Mouse (Mus musculus) lung, embryonic 15.5 days (tissue): Measurements from ENCODE around the gene D430042O09Rik. TPM values are rescaled to one million over a fixed set of nuclear protein-coding genes. Genes with fewer than 3 reads are reported as not detected.
A peak's percentile ranks its signal among the peaks of the same experiment; 100 is the strongest.

ENCODE experiments used
- ATAC-seq: fragments of 200-750 bp; cut with Nextera tagmentation; 2 replicates; pipeline ENCODE4 v1.8.0; 2017; ENCODE audit warnings: moderate number of reproducible peaks, borderline replicate concordance; ENCODE audit not compliant: low FRiP score, low TSS enrichment; ENCODE audit errors: extremely low read depth
- H3K27ac ChIP-seq: fragments of 300-500 bp; sonication (generic); 2 replicates; pipeline ENCODE4 v1.5.1; 2015; ENCODE audit warnings: moderate library complexity, mild to moderate bottlenecking, inconsistent platforms
- H3K27me3 ChIP-seq: fragments of 300-500 bp; sonication (generic); 2 replicates; pipeline ENCODE4 v1.6.1; 2015; ENCODE audit warnings: inconsistent platforms
- H3K36me3 ChIP-seq: fragments of 300-500 bp; sonication (generic); 2 replicates; pipeline ENCODE4 v1.6.1; 2015; ENCODE audit warnings: inconsistent platforms
- H3K4me1 ChIP-seq: fragments of 300-500 bp; sonication (generic); 2 replicates; pipeline ENCODE4 v1.6.1; 2015; ENCODE audit warnings: inconsistent platforms
- H3K4me2 ChIP-seq: fragments of 300-500 bp; sonication (generic); 2 replicates; pipeline ENCODE4 v1.6.1; 2015; ENCODE audit warnings: inconsistent platforms, mild to moderate bottlenecking, moderate library complexity
- H3K4me3 ChIP-seq: fragments of 300-500 bp; sonication (generic); 2 replicates; pipeline ENCODE4 v1.5.1; 2015; ENCODE audit warnings: mild to moderate bottlenecking, inconsistent platforms
- H3K9ac ChIP-seq: fragments of 300-500 bp; sonication (generic); 2 replicates; pipeline ENCODE4 v1.6.1; 2015; ENCODE audit warnings: inconsistent platforms
- H3K9me3 ChIP-seq: fragments of 300-500 bp; sonication (generic); 2 replicates; pipeline ENCODE4 v1.6.1; 2016; ENCODE audit warnings: inconsistent platforms
- WGBS: fragments of 180-500 bp; shearing (Covaris S2); methylation state at CpG from one replicate; pipeline ENCODE4 v1.1.7; 2015; 5-methylcytosine and 5-hydroxymethylcytosine counted together
- polyA plus RNA-seq: library from polyadenylated mRNA; unstranded; fragments of >200 nt; fragmentation: Nextera tagmentation; extraction: Ambion mirVana; gene quantifications from 2 replicates; pipeline ENCODE4 v1.2.1, GENCODE M21; 2015

D430042O09Rik gene
- polyA plus RNA-seq, 1 experiment from 2014 or later, result 8.0 TPM

DNA sequence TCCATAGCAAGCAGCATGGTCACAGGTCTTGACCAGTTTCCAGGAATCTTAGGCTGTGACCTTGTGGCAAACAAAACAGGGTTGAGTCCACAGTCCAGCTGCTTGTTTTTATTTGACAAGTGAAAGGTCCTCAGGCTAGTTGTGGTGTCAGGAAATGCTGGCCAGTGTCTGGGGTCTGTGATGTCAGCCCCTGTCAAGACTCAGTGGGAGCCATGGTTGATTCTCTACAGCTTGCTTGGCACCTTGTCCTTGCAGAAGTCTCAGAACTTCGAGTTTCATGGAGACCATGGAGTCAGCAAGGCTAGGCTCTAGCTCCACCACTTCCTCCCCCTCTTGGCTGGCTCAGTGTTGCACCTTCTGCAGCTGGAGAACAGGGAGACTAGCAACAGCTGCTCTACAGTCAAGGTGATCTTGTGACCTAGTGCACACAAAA, 33.6 kb downstream of the D430042O09Rik start:
- WGBS, result 23% methylated on average over 1 of the region's 1 CpGs
- no peaks in the 10 kb centered on the region for H3K36me3 ChIP-seq
- ATAC-seq, result peak; percentile 79
- H3K4me3 ChIP-seq, result no peak overlapping the region
- H3K9ac ChIP-seq, result no peak overlapping the region
- H3K27ac ChIP-seq, result no peak overlapping the region; the same call in 1 of the 2 replicates
- no peak overlapping the region for H3K4me2 ChIP-seq
- H3K4me1 ChIP-seq, result no peaks in the 10 kb centered on the region
- no peaks in the 10 kb centered on the region for H3K9me3 ChIP-seq
- H3K27me3 ChIP-seq, result no peaks in the 10 kb centered on the region

- H3K4me2 ChIP-seq, result no peak overlapping the region
- H3K4me3 ChIP-seq, result no peak overlapping the region
- 73% methylated on average over 1 of the region's 1 CpGs for WGBS
- H3K27ac ChIP-seq, result no peak overlapping the region
- no peak overlapping the region for H3K9ac ChIP-seq
- no peaks in the 10 kb centered on the region for H3K9me3 ChIP-seq
- ATAC-seq, result no peak
- H3K36me3 ChIP-seq, result no peaks in the 10 kb centered on the region
- H3K27me3 ChIP-seq, result no peaks in the 10 kb centered on the region
- H3K4me1 ChIP-seq, result no peaks in the 10 kb centered on the region
These were observed 37.1 kb downstream of the D430042O09Rik start for GRCm38 (mm10) chr7:125744774-125745173.

- Histone ChIP-seq H3K4me3 (no peak overlapping the region), H3K36me3 (no peaks in the 10 kb centered on the region), H3K9me3 (no peaks in the 10 kb centered on the region), H3K9ac (no peak overlapping the region), H3K4me2 (no peak overlapping the region), H3K27me3 (no peaks in the 10 kb centered on the region), H3K27ac (no peak overlapping the region), H3K4me1 (no peaks in the 10 kb centered on the region)
- WGBS, result 83% methylated on average over 2 of the region's 2 CpGs
- no peak for ATAC-seq
These were observed 39.1 kb downstream of the D430042O09Rik start for GRCm38 (mm10) chr7:125746621-125747315.

- Histone ChIP-seq H3K9ac (no peak overlapping the region), H3K36me3 (no peaks in the 10 kb centered on the region), H3K4me1 (no peaks in the 10 kb centered on the region), H3K4me2 (no peak overlapping the region), H3K4me3 (no peak overlapping the region), H3K9me3 (no peaks in the 10 kb centered on the region), H3K27me3 (no peaks in the 10 kb centered on the region), H3K27ac (no peak overlapping the region)
- ATAC-seq, result 0 out of 2 replicates have a peak, but pooled peaks have one; percentile 48
- WGBS, result 67% methylated on average over 7 of the region's 7 CpGs
These were observed 39.6 kb downstream of the D430042O09Rik start for GRCm38 (mm10) chr7:125747316-125747690.

- no peaks in the 10 kb centered on the region for H3K36me3 ChIP-seq
- ATAC-seq, result no peak
- WGBS, result 46% methylated on average over 3 of the region's 3 CpGs
- no peak overlapping the region for H3K4me3 ChIP-seq
- no peaks in the 10 kb centered on the region for H3K9me3 ChIP-seq
- no peak overlapping the region for H3K9ac ChIP-seq
- no peaks in the 10 kb centered on the region for H3K27me3 ChIP-seq
- no peak overlapping the region for H3K27ac ChIP-seq
- H3K4me2 ChIP-seq, result no peak overlapping the region
- H3K4me1 ChIP-seq, result no peaks in the 10 kb centered on the region
These were observed 40.5 kb downstream of the D430042O09Rik start for GRCm38 (mm10) chr7:125748186-125748585.

DNA sequence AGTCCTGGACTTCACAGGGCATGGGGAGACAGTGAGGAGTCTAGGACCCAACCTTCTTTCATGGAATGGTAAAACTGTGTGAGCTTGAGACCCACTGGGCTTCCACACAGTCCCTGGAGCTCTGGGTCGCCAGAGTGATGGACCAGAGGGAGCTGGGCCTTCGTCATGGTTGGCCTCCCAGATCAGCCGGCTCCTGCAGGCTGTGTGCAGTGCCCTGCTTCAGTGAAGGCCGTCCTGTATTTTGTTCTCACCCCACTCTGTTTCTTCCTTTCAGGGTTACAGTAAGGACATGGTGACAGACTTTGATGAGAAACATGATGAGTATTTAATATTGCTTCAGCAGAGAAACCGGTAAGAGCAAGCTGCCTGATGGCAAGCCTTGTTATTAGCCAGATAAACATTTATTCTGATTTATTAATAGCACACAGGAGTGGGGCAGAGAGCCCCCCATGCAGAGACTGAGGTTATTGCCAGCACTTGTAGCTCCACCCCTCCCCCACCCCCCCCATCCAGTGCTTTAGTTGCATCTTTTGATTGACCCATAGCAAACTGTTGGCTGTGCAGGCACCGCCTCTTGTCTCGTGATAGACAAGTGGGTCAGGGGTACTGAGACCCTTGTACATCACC, 45.1 kb downstream of the D430042O09Rik start:
- Histone ChIP-seq H3K36me3 (no peaks in the 10 kb centered on the region), H3K4me1 (no peaks in the 10 kb centered on the region), H3K9ac (no peak overlapping the region), H3K27me3 (no peaks in the 10 kb centered on the region), H3K9me3 (no peaks in the 10 kb centered on the region), H3K27ac (no peak overlapping the region), H3K4me3 (no peak overlapping the region), H3K4me2 (no peak overlapping the region)
- 65% methylated on average over 7 of the region's 7 CpGs for WGBS
- no peak for ATAC-seq

DNA sequence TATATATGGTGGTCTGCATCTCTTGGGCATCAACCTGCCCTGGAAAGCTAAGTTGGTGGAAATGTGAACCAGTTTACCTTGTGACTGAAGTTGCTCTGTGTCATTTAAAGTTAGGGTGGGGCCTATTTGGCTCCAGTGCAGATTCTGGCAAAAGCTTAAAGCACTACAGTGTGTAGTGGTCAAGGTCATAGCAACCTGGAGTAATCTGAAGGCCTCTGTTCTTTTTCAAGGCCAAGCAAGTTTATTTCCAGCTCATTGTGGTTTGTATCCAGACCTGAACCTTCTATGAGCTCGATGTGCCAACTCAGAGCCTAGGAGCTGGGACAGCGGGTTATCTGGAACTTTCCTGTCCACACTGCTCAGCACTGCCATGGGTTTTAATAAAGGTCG, 45.6 kb downstream of the D430042O09Rik start:
- H3K9ac ChIP-seq, result no peak overlapping the region
- H3K27me3 ChIP-seq, result no peaks in the 10 kb centered on the region
- ATAC-seq, result no peak
- no peaks in the 10 kb centered on the region for H3K9me3 ChIP-seq
- no peaks in the 10 kb centered on the region for H3K36me3 ChIP-seq
- no peak overlapping the region for H3K4me2 ChIP-seq
- 84% methylated on average over 3 of the region's 3 CpGs for WGBS
- H3K4me3 ChIP-seq, result no peak overlapping the region
- no peak overlapping the region for H3K27ac ChIP-seq
- H3K4me1 ChIP-seq, result peaks cover 4% of the 10 kb centered on the region; the same call in 1 of the 2 replicates

DNA sequence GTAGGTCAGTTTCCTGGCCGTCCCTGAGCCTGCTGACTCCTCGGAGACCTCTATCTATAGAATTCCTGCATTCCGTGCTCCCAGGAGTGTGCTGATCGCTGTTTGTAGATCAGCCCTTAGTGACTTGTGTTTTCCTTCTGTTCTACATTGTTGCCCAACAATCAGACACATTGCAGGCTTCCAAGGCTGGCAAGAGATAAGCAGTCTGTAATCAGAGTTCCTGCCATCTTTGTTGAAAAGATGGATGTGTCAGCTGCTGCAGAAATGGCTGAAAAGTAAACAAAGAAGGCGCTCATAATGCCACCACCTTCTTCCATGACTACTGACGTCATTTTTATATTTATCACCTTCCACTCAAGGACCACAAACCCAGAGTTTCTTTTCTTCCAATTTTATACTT, 49.1 kb downstream of the D430042O09Rik start:
- H3K27me3 ChIP-seq, result no peaks in the 10 kb centered on the region
- H3K27ac ChIP-seq, result 0 out of 2 replicates have a peak overlapping the region, but pooled peaks have one; percentile 8
- H3K9ac ChIP-seq, result no peak overlapping the region
- 18% methylated on average over 6 of the region's 6 CpGs for WGBS
- H3K4me2 ChIP-seq, result no peak overlapping the region
- H3K4me3 ChIP-seq, result no peak overlapping the region
- no peaks in the 10 kb centered on the region for H3K36me3 ChIP-seq
- ATAC-seq, result peak; percentile 40; the same call in 1 of the 2 replicates
- H3K4me1 ChIP-seq, result peaks cover 4% of the 10 kb centered on the region; the same call in 1 of the 2 replicates
- H3K9me3 ChIP-seq, result no peaks in the 10 kb centered on the region

GRCm38 (mm10) chr7:125757896-125758623, 50.4 kb downstream of the D430042O09Rik start:
- no peak for ATAC-seq
- Histone ChIP-seq H3K9ac (no peak overlapping the region), H3K4me2 (no peak overlapping the region), H3K36me3 (no peaks in the 10 kb centered on the region), H3K9me3 (no peaks in the 10 kb centered on the region), H3K27ac (no peak overlapping the region), H3K4me3 (no peak overlapping the region), H3K4me1 (peaks cover 8% of the 10 kb centered on the region; the same call in 1 of the 2 replicates), H3K27me3 (no peaks in the 10 kb centered on the region)
- WGBS, result 57% methylated on average over 6 of the region's 6 CpGs

GRCm38 (mm10) chr7:125762289-125762688, 54.6 kb downstream of the D430042O09Rik start:
- Histone ChIP-seq H3K27ac (no peak overlapping the region), H3K27me3 (no peaks in the 10 kb centered on the region), H3K9ac (no peak overlapping the region), H3K4me1 (peaks cover 21% of the 10 kb centered on the region), H3K9me3 (no peaks in the 10 kb centered on the region), H3K4me2 (no peak overlapping the region), H3K4me3 (no peak overlapping the region), H3K36me3 (no peaks in the 10 kb centered on the region)
- ATAC-seq, result no peak
- WGBS, result 87% methylated on average over 2 of the region's 2 CpGs

DNA sequence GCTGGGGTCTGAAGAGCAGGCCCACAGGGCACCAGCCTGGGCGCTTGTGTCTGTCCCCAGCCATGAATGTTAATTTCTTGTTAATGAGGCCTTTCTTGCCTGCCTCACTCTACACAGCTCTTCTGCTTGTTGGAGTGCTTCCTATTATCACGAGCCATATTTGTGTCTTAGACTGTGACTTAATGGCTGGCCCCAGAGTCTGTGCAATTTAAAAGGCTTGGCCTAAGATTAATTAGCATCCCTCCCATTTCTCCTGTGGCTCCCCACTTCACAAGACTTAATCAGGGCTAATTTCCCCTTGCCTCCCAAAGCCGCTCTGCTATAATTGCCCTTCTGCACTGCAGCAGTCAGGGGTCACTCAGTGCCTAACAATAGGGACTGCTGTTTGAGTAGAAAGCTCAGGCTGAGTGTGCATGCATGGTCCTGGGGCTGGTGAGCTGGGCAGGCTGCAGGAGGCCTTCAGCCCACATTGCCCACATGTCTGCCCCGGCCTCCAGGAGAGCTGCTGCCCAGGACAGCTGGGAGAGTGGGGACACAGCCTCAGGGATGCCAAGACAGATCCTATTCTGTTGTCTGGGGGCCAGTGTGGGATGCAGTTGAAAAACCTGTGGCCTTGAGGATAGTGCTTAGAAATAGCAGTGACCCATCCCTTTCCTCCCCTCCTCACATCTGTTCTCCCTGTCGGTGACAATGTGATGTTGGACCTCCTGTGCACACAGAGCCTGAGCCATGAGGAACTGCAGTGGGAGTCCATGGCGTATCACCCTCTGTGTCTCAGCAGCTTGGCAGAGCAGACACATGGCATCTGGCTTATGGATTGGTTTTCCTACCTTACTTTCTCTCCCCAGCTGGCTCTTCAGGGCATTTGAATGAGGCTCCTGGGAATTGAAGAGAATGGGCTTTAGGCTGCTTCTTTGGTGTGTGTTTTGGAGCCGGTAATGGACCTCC, 55.5 kb downstream of the D430042O09Rik start:
- peaks cover 19% of the 10 kb centered on the region for H3K4me1 ChIP-seq
- no peak overlapping the region for H3K9ac ChIP-seq
- 76% methylated on average over 7 of the region's 7 CpGs for WGBS
- no peak for ATAC-seq
- H3K27ac ChIP-seq, result peak overlapping the region; percentile 69
- no peak overlapping the region for H3K4me3 ChIP-seq
- H3K27me3 ChIP-seq, result no peaks in the 10 kb centered on the region
- no peaks in the 10 kb centered on the region for H3K36me3 ChIP-seq
- H3K9me3 ChIP-seq, result no peaks in the 10 kb centered on the region
- H3K4me2 ChIP-seq, result no peak overlapping the region
